Mouse (Mus musculus): Measurements from ENCODE around the gene Mob3b. TPM values are rescaled to one million over a fixed set of nuclear protein-coding genes. Genes with fewer than 3 reads are reported as not detected.

The Mob3b gene
- polyA plus RNA-seq, 1 experiment from 2014 or later, result 13.1 TPM

GRCm38 (mm10) chr4:35003550-35004326, 153.5 kb downstream of the Mob3b start:
- Histone ChIP-seq H3K4me1 (replicated peaks) (peaks cover 13% of the 10 kb centered on the region), H3K4me3 (no peak overlapping the region), H3K27ac (no peak overlapping the region), H3K36me3 (no peaks in the 10 kb centered on the region), H3K9me3 (no peaks in the 10 kb centered on the region), H3K27me3 (ENCODE audit: insufficient read depth, poor library complexity, severe bottlenecking) (no peaks in the 10 kb centered on the region)
- WGBS, result 93% methylated on average over 8 of the region's 8 CpGs
- no peak for DNase-seq (ENCODE audit: low spot score)

GRCm38 (mm10) chr4:34996616-34997015, 160.7 kb downstream of the Mob3b start:
- Histone ChIP-seq H3K27me3 (ENCODE audit: insufficient read depth, poor library complexity, severe bottlenecking) (no peaks in the 10 kb centered on the region), H3K9me3 (no peaks in the 10 kb centered on the region), H3K4me1 (replicated peaks) (peaks cover 28% of the 10 kb centered on the region), H3K4me3 (no peak overlapping the region), H3K36me3 (no peaks in the 10 kb centered on the region), H3K27ac (no peak overlapping the region)
- DNase-seq (ENCODE audit: low spot score), result no peak
- 77% methylated on average over 7 of the region's 7 CpGs for WGBS

- Histone ChIP-seq H3K4me3 (peak overlapping the region; percentile 24), H3K27ac (peak overlapping the region; percentile 86), H3K9me3 (no peaks in the 10 kb centered on the region), H3K27me3 (ENCODE audit: insufficient read depth, poor library complexity, severe bottlenecking) (no peaks in the 10 kb centered on the region), H3K4me1 (replicated peaks) (peaks cover 39% of the 10 kb centered on the region), H3K36me3 (no peaks in the 10 kb centered on the region)
- DNase-seq (ENCODE audit: low spot score), result no peak
- WGBS, result 38% methylated on average over 6 of the region's 6 CpGs
Measured at GRCm38 (mm10) chr4:34993639-34993975, 163.7 kb downstream of the Mob3b start.

- H3K27ac ChIP-seq, result peak overlapping the region; percentile 86
- no peaks in the 10 kb centered on the region for H3K9me3 ChIP-seq
- H3K4me3 ChIP-seq, result peak overlapping the region; percentile 24
- H3K4me1 ChIP-seq (replicated peaks), result peaks cover 39% of the 10 kb centered on the region
- H3K36me3 ChIP-seq, result no peaks in the 10 kb centered on the region
- DNase-seq (ENCODE audit: low spot score), result peak; percentile 68
- 33% methylated on average over 22 of the region's 22 CpGs for WGBS
- no peaks in the 10 kb centered on the region for H3K27me3 ChIP-seq (ENCODE audit: insufficient read depth, poor library complexity, severe bottlenecking)
Measured at GRCm38 (mm10) chr4:34992866-34993638, 164.2 kb downstream of the Mob3b start.

- H3K9me3 ChIP-seq, result no peaks in the 10 kb centered on the region
- no peak for DNase-seq (ENCODE audit: low spot score)
- no peaks in the 10 kb centered on the region for H3K36me3 ChIP-seq
- H3K27ac ChIP-seq, result peak overlapping the region; percentile 86
- 52% methylated on average over 22 of the region's 22 CpGs for WGBS
- peaks cover 39% of the 10 kb centered on the region for H3K4me1 ChIP-seq (replicated peaks)
- H3K27me3 ChIP-seq (ENCODE audit: insufficient read depth, poor library complexity, severe bottlenecking), result no peaks in the 10 kb centered on the region
- no peak overlapping the region for H3K4me3 ChIP-seq
Measured at GRCm38 (mm10) chr4:34991891-34992865, 165.1 kb downstream of the Mob3b start.

GRCm38 (mm10) chr4:34991116-34991515, 166.2 kb downstream of the Mob3b start:
- no peak overlapping the region for H3K4me3 ChIP-seq
- no peak for DNase-seq (ENCODE audit: low spot score)
- H3K9me3 ChIP-seq, result no peaks in the 10 kb centered on the region
- H3K4me1 ChIP-seq (replicated peaks), result peaks cover 43% of the 10 kb centered on the region
- no peaks in the 10 kb centered on the region for H3K36me3 ChIP-seq
- H3K27ac ChIP-seq, result peak overlapping the region; percentile 86
- 46% methylated on average over 10 of the region's 10 CpGs for WGBS
- no peaks in the 10 kb centered on the region for H3K27me3 ChIP-seq (ENCODE audit: insufficient read depth, poor library complexity, severe bottlenecking)

- no peak for DNase-seq (ENCODE audit: low spot score)
- H3K27ac ChIP-seq, result no peak overlapping the region
- WGBS, result 86% methylated on average over 9 of the region's 9 CpGs
Measured at GRCm38 (mm10) chr4:34990659-34991058, 166.6 kb downstream of the Mob3b start.

GRCm38 (mm10) chr4:34987568-34987967, 169.7 kb downstream of the Mob3b start:
- H3K9me3 ChIP-seq, result no peaks in the 10 kb centered on the region
- H3K4me1 ChIP-seq (replicated peaks), result peaks cover 24% of the 10 kb centered on the region
- H3K4me3 ChIP-seq, result no peak overlapping the region
- WGBS, result 96% methylated on average over 4 of the region's 4 CpGs
- H3K27me3 ChIP-seq (ENCODE audit: insufficient read depth, poor library complexity, severe bottlenecking), result no peaks in the 10 kb centered on the region
- DNase-seq (ENCODE audit: low spot score), result no peak
- H3K27ac ChIP-seq, result no peak overlapping the region
- peaks cover 8% of the 10 kb centered on the region; the same call in 1 of the 2 replicates for H3K36me3 ChIP-seq

More at GRCm38 (mm10) chr4:34990659-34991058, 166.6 kb downstream of the Mob3b start:
- H3K4me3 ChIP-seq, result no peak overlapping the region
- H3K36me3 ChIP-seq, result peaks cover 2% of the 10 kb centered on the region; the same call in 1 of the 2 replicates
- H3K27me3 ChIP-seq (ENCODE audit: insufficient read depth, poor library complexity, severe bottlenecking), result no peaks in the 10 kb centered on the region
- no peaks in the 10 kb centered on the region for H3K9me3 ChIP-seq
- H3K4me1 ChIP-seq (replicated peaks), result peaks cover 43% of the 10 kb centered on the region

GRCm38 (mm10) chr4:34987109-34987508, 170.2 kb downstream of the Mob3b start:
- no peaks in the 10 kb centered on the region for H3K27me3 ChIP-seq (ENCODE audit: insufficient read depth, poor library complexity, severe bottlenecking)
- H3K27ac ChIP-seq, result no peak overlapping the region
- peaks cover 8% of the 10 kb centered on the region; the same call in 1 of the 2 replicates for H3K36me3 ChIP-seq
- H3K9me3 ChIP-seq, result no peaks in the 10 kb centered on the region
- WGBS, result 90% methylated on average over 12 of the region's 12 CpGs
- H3K4me1 ChIP-seq (replicated peaks), result peaks cover 20% of the 10 kb centered on the region
- DNase-seq (ENCODE audit: low spot score), result no peak
- H3K4me3 ChIP-seq, result no peak overlapping the region

GRCm38 (mm10) chr4:34986647-34987046, 170.6 kb downstream of the Mob3b start:
- no peaks in the 10 kb centered on the region for H3K27me3 ChIP-seq (ENCODE audit: insufficient read depth, poor library complexity, severe bottlenecking)
- no peaks in the 10 kb centered on the region for H3K9me3 ChIP-seq
- 82% methylated on average over 4 of the region's 4 CpGs for WGBS
- no peak overlapping the region for H3K4me3 ChIP-seq
- no peak overlapping the region for H3K27ac ChIP-seq
- peaks cover 8% of the 10 kb centered on the region; the same call in 1 of the 2 replicates for H3K36me3 ChIP-seq
- DNase-seq (ENCODE audit: low spot score), result no peak
- peaks cover 20% of the 10 kb centered on the region for H3K4me1 ChIP-seq (replicated peaks)

GRCm38 (mm10) chr4:34984377-34984776, 172.9 kb downstream of the Mob3b start:
- Histone ChIP-seq H3K4me1 (replicated peaks) (peaks cover 25% of the 10 kb centered on the region), H3K27ac (no peak overlapping the region), H3K27me3 (ENCODE audit: insufficient read depth, poor library complexity, severe bottlenecking) (no peaks in the 10 kb centered on the region), H3K9me3 (no peaks in the 10 kb centered on the region), H3K36me3 (peaks cover 8% of the 10 kb centered on the region; the same call in 1 of the 2 replicates), H3K4me3 (no peak overlapping the region)
- whole genome bisulfite sequencing, result 93% methylated on average over 4 of the region's 4 CpGs
- no peak for DNase-seq (ENCODE audit: low spot score)

GRCm38 (mm10) chr4:34983511-34983910, 173.8 kb downstream of the Mob3b start:
- H3K4me1 ChIP-seq (replicated peaks), result peaks cover 25% of the 10 kb centered on the region
- no peak for DNase-seq (ENCODE audit: low spot score)
- H3K36me3 ChIP-seq, result peaks cover 8% of the 10 kb centered on the region; the same call in 1 of the 2 replicates
- H3K4me3 ChIP-seq, result no peak overlapping the region
- no peak overlapping the region for H3K27ac ChIP-seq
- no peaks in the 10 kb centered on the region for H3K27me3 ChIP-seq (ENCODE audit: insufficient read depth, poor library complexity, severe bottlenecking)
- no peaks in the 10 kb centered on the region for H3K9me3 ChIP-seq
- WGBS, result 90% methylated on average over 6 of the region's 6 CpGs

Measured in hindbrain, embryonic 10.5 days (tissue).